Mouse (Mus musculus): ENCODE results near the gene Gpr3. TPM values are rescaled to one million over a fixed set of nuclear protein-coding genes. Genes with fewer than 3 reads are reported as not detected.

The Gpr3 gene
- total RNA-seq, 2 experiments from 2014 or later: 5.1 to 5.2 TPM

DNA sequence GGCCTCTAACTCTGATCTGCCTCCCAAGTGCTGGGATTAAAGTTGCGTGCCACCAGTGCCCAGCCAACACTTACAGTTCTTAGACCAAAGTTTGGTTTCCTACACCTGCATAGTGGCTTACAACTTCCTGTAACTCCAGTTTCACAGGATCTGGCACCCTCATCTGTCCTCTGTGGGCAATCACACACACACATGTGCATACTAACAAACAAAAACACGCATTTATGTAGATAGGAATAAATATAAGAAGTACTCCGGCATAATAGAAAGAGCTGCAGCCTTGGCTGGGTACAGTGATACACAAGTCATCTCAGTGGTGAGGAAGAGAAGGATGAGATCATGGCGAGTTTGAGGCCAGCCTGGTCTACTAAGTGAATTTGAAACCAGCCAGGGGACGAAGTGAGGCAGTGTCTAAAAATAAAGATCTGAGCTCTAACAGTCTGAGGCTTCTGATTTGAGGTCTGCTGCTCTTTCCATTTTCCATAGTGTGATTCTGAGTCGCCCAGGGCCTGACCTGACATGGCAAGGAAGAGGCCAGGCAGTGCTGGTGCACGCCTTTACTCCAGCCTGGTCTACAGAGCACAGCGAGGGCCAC, 29.8 kb downstream of the Gpr3 start:
- intact Hi-C loops (cut with DNase I): no loop called here
- no peak for DNase-seq (ENCODE audit: extremely low spot score in 1 of 2, low spot score in 2 of 2)

DNA sequence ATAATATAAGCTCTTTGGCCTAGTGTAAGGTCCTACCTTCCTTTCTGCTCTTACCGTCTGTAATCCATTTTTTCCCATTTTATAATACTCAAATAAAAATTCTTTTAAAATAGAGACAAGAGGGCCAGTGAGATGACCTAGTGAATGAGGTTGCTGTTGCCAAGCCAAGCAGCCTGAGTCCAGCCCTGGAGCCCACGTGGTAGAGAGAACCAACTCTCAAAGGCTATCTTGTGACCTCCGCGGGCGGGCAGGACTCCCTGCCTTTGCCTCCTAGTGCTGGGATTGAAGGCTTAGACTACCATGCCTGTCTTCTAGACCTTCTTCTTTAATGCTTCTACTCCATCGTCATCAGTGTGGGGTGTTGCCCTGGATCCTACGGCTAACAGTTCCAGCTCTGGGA, 33.1 kb downstream of the Gpr3 start:
- intact Hi-C loops (cut with DNase I): no loop called here
- no peak for DNase-seq (ENCODE audit: extremely low spot score in 1 of 2, low spot score in 2 of 2)

DNA sequence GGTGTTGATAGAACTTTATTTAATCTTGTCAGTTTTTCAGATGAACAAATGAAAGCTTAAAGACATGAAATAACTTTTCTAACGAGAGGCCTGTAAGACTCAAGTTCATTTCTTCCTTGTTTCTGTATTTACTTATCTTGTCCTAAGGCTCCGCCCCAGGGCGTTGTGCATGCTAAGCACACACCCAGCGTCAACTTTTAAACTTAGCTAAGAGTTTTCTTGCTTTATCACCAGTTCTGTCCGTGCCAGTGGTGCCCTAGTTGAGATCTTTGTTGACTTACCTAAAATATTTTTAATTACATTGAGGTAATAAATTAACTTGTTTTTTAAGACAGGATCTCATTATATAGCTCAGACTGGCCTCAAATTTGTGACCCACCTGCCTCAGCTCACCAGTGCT, 34.0 kb downstream of the Gpr3 start:
- DNase-seq (ENCODE audit: extremely low spot score in 1 of 2, low spot score in 2 of 2): no peak
- intact Hi-C loops (cut with DNase I): no loop called here

DNA sequence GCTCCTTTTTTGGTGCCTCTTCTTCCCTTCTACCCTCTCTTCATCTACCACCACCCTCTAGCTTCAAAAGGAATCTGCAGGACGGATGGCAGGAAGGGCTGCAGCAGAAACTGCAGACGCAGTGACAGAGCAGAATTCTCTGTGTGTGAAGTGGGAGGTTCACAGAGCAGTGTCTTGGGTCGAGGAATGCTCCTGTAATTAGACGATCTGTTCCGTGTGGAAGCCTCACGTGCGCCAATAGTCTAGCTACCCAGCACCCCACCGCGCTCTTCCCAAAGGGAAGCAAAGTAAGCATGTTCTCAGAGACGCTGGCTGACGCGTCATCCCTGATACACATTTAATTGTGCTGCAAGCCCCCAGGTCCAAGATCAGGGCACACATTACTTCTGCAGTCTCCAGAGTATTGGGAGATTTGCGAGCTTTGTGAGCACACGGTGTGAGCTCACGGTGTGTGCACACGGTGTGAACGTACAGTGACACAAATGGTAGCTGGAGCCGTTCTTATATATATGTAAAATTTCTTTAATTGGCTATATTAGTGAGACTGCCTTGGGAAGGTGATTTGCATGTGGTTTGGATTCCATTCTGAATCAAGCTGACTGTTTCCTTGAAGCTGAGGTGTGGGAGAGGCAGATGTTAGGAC, 35.5 kb downstream of the Gpr3 start:
- intact Hi-C loops (cut with DNase I): no loop called here
- no peak for DNase-seq (ENCODE audit: extremely low spot score in 1 of 2, low spot score in 2 of 2)

DNA sequence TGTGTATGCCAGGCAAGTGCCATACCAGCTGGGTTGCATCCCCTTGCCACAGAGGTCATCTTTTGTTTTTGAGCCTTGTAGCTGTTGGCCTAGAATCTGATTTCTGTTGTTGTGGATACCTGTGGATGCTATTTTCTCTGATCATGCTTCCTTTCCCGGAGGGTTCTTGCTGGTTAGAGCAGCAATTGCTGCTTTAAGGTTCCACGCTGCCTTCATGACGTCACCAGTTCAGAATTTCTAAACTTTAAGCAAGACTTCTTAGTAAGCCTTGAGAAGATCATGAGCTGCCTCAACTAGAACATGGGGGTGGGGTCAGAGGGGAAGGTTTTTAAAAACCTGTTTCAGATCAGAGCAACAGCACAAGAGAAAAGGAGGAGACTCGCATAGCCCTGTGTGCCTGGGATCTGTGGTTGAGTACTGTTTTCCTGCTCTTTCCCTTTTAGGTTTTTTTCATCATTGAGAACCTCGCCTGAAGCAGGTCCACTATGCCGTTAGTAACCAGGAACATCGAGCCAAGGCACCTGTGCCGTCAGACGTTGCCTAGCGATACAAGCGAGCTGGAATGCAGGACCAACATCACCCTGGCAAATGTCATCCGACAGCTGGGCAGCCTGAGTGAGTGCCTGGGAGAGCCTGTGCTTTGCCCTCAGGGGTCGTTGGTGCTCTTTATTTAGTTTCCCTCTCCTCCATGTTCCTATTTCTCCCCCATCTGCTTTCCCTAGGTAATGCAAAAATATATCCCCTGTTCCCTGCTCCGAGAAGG, 36.2 kb downstream of the Gpr3 start:
- DNase-seq (ENCODE audit: extremely low spot score in 1 of 2, low spot score in 2 of 2): no peak

DNA sequence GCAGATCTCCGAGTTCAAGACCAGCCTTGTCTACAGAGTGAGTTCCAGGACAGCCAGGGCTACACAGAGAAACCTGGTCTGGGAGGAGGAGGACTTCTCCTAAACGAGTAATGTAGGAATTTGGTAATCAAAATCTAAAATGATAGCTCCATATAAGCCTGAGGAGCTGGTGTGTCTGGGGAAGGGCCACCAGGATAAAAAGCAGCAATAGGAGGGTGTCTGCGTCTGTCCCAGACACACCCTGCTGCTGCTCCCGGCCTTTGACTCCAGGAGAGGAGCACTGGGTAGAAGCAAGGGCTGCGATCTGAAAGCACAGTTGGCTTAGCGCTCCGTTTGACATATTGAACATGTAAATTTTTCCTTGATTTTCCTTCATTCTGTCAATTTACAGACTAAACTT, 37.1 kb downstream of the Gpr3 start:
- intact Hi-C loops (cut with DNase I): no loop called here
- DNase-seq (ENCODE audit: extremely low spot score in 1 of 2, low spot score in 2 of 2): no peak

More for the DNA sequence above, 36.2 kb downstream of the Gpr3 start:
- intact Hi-C loops (cut with DNase I): no loop called here

GRCm38 (mm10) chr4:133174361-133174760, 38.0 kb downstream of the Gpr3 start:
- intact Hi-C loops (cut with DNase I): no loop called here
- DNase-seq (ENCODE audit: extremely low spot score in 1 of 2, low spot score in 2 of 2): no peak

- DNase-seq (ENCODE audit: extremely low spot score in 1 of 2, low spot score in 2 of 2): no peak
- intact Hi-C loops (cut with DNase I): no loop called here
These were observed 39.9 kb downstream of the Gpr3 start for GRCm38 (mm10) chr4:133172451-133172850.

- intact Hi-C loops (cut with DNase I): no loop called here
- no peak for DNase-seq (ENCODE audit: extremely low spot score in 1 of 2, low spot score in 2 of 2)
These were observed 41.7 kb downstream of the Gpr3 start for GRCm38 (mm10) chr4:133170616-133171015.

DNA sequence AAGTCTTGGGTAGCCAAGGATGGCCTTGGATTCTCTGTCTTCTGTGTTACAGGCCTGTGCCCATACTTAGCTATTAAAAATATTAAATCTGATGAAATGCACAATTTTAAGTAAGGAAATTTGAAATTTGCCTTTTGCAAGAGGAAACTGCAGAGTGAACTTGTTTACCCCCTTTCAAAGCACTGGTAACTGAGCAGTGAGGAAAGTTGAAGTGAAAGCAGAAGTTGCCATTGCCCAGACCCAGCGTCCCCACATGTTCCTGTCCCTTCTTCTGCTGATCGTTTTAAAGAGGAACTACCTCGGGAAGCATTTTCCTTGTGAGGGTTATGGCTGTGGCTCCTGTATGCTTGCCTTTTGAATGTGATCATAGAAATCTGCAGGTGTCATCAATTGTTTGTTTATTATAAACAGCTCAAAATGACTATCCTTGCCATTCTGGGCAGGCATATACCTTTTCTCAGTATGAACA, 42.2 kb downstream of the Gpr3 start:
- intact Hi-C loops (cut with DNase I): no loop called here
- no peak for DNase-seq (ENCODE audit: extremely low spot score in 1 of 2, low spot score in 2 of 2)

DNA sequence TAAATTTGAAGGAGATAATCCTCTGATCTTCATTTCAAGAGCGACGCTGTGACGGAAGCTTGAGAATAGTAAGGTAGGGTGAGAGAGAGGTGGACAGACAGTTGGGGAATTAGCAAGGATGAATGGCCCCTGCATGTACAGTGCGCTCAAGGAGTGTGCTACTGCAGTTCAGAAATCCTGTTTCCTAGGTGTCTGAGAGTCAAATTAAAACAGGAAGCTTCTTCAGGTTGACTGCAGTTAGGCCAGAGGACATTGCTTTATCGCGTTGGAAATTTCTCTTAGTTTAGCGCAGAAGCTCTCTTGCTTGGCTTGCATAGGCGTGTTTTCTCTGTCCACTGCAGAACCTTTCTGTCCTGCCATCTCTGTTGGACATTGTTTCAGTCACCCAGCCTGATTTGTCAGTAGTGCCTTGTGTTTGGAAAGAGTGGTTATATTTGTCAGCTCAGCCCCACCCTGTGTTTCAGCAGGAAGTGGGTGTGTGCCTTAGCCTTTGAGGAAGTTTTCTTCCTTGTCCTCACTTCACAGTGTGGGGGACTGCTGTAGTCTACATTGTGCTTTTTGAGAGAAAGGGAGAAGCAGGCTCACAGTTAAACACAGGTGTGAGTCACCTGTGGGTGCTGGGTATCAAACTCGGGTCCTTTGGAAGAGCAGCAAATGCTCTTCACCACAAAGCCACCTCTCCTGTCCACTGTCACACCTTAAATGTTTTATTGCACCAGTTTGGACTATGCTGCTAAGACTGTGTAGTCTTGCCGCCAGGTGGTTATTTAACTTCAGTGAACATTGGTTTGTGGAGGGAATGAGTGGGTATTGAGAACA, 42.9 kb downstream of the Gpr3 start:
- DNase-seq (ENCODE audit: extremely low spot score in 1 of 2, low spot score in 2 of 2): no peak
- intact Hi-C loops (cut with DNase I): loop anchor here (5.0 kb wide), 1 partner anchor 37 kb away; the partner anchor contains the start of gene Wasf2

DNA sequence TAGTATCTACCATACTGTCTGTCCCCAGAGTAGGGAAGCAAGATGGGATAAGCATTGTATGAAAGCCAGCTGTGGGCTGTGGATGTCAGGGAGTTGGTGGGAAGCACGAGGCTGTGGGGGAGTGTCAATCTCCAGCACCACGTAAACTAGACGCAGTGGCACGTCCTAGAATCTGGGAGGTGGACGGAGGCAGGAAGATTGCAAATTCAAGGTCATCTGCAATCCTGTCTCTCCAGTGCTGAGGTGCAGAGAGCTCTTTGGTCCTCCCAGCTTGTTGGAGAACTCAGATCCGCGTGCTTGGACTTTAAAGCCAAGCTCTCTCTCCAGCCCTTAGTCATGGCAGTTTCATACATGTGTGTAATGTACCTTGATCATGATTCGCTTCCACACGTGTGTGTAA, 45.6 kb downstream of the Gpr3 start:
- intact Hi-C loops (cut with DNase I): loop anchor here (5.0 kb wide), 1 partner anchor 34 kb away; the partner anchor contains the start of gene Wasf2
- DNase-seq (ENCODE audit: extremely low spot score in 1 of 2, low spot score in 2 of 2): no peak

- intact Hi-C loops (cut with DNase I): no loop called here
- DNase-seq (ENCODE audit: extremely low spot score in 1 of 2, low spot score in 2 of 2): no peak
These were observed 50.1 kb downstream of the Gpr3 start for GRCm38 (mm10) chr4:133162196-133162595.

- intact Hi-C loops (cut with DNase I): no loop called here
- DNase-seq (ENCODE audit: extremely low spot score in 1 of 2, low spot score in 2 of 2): no peak
These were observed 51.5 kb downstream of the Gpr3 start for GRCm38 (mm10) chr4:133160821-133161220.

DNA sequence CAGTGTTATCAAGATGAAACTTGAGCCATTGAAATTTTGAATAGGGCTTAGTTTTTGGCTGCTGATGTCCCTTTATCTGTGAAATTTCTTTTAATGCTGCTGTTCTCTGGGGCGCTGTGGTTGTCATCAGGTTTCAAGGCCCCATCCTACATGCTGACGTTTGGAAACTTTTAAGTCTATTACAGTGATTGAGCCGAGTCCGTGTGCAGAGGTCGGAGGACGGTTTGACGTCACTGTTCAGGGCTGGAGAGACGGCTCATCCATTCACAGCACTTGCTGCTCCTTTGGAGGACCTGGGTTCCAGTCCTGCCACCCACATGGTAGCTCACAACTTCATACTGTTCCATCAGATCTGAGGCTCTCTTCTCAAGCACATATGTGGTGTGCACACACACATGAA, 52.1 kb downstream of the Gpr3 start:
- DNase-seq (ENCODE audit: extremely low spot score in 1 of 2, low spot score in 2 of 2): no peak
- intact Hi-C loops (cut with DNase I): no loop called here

GRCm38 (mm10) chr4:133159646-133160045, 52.7 kb downstream of the Gpr3 start:
- no peak for DNase-seq (ENCODE audit: extremely low spot score in 1 of 2, low spot score in 2 of 2)
- intact Hi-C loops (cut with DNase I): no loop called here

All from left cerebral cortex, postnatal 10 days (tissue).